Mouse (Mus musculus) G1E (cell line): ENCODE measurements at regions not wholly inside any gene's neighbourhood (a gene's known extent, or its start where the extent isn't known, plus 50 kb on each side); places are given as distances from the start of the nearest gene placed in this dataset.

Experiments used
- ATAC-seq: 2 replicates; pipeline ENCODE4 v1.8.0; 2016; ENCODE audit warnings: mild to moderate bottlenecking; ENCODE audit not compliant: insufficient number of reproducible peaks, poor library complexity, low FRiP score, severe bottlenecking; ENCODE audit errors: extremely low read depth
- DNase-seq: peaks from one replicate; pipeline ENCODE4 v3.0.0; 2012; ENCODE audit warnings: low spot score
- H3K27me3 ChIP-seq: 2 replicates; pipeline ENCODE4 v1.6.1; 2012; ENCODE audit warnings: mild to moderate bottlenecking, low read length, inconsistent platforms; ENCODE audit not compliant: insufficient read depth
- H3K36me3 ChIP-seq: replicated peaks from 2 replicates; pipeline ENCODE3; 2012; ENCODE audit warnings: mild to moderate bottlenecking, inconsistent platforms
- H3K4me1 ChIP-seq: 2 replicates; pipeline ENCODE4 v1.6.1; 2012; ENCODE audit warnings: low read depth, low read length, inconsistent platforms, mixed read lengths; ENCODE audit not compliant: insufficient read depth
- H3K4me3 ChIP-seq: 2 replicates; pipeline ENCODE4 v1.5.1; 2012; ENCODE audit warnings: low read depth, mild to moderate bottlenecking, inconsistent platforms, low read length, moderate library complexity, mixed read lengths
- H3K9me3 ChIP-seq: replicated peaks from 2 replicates; pipeline ENCODE4 v1.6.1; 2012; ENCODE audit warnings: inconsistent platforms
- CTCF ChIP-seq: IDR thresholded peaks from 2 replicates; pipeline ENCODE4 v1.5.1; 2012; ENCODE audit warnings: low read depth, low read length, inconsistent platforms, mixed read lengths
- GATA1 ChIP-seq: IDR thresholded peaks from 2 replicates; pipeline ENCODE4 v1.6.1; 2012; ENCODE audit warnings: borderline replicate concordance, low read length, inconsistent platforms, mixed read lengths
- GATA2 ChIP-seq: IDR thresholded peaks from 2 replicates; pipeline ENCODE4 v1.6.1; 2012; ENCODE audit warnings: low read depth, low read length, inconsistent platforms, borderline replicate concordance
- POLR2AphosphoS5 ChIP-seq: IDR thresholded peaks from 2 replicates; pipeline ENCODE4 v1.6.1; 2012; ENCODE audit warnings: low read depth, low read length, inconsistent platforms; ENCODE audit not compliant: insufficient replicate concordance
- TAL1 ChIP-seq: conservative IDR thresholded peaks from 2 replicates; pipeline ENCODE4 v1.6.1; 2012; ENCODE audit warnings: low read depth, low read length, inconsistent platforms, mixed read lengths

- no peak for ATAC-seq
- 0 out of 2 replicates have a peak, but pooled peaks cover 2% of the 10 kb centered on the region for H3K9me3 ChIP-seq
- no peak overlapping the region for H3K4me3 ChIP-seq
- DNase-seq = no peak
- peaks cover 12% of the 10 kb centered on the region for H3K27me3 ChIP-seq
- H3K36me3 ChIP-seq = no peaks in the 10 kb centered on the region
- TF ChIP-seq GATA1 (no peak), TAL1 (no peak), POLR2AphosphoS5 (no peak), CTCF (no peak), GATA2 (no peak)
- no peaks in the 10 kb centered on the region for H3K4me1 ChIP-seq
Observed at GRCm38 (mm10) chr13:101955806-101956418, 187.9 kb upstream of the Pik3r1 start.

- H3K4me3 ChIP-seq = no peak overlapping the region
- ATAC-seq (no peak), DNase-seq (no peak)
- H3K4me1 ChIP-seq = no peaks in the 10 kb centered on the region
- H3K27me3 ChIP-seq = peaks cover 8% of the 10 kb centered on the region
- 0 out of 2 replicates have a peak, but pooled peaks cover 2% of the 10 kb centered on the region for H3K9me3 ChIP-seq
- no peaks in the 10 kb centered on the region for H3K36me3 ChIP-seq
- TF ChIP-seq GATA1 = no peak
- no peak for TF ChIP-seq TAL1
- no peak for TF ChIP-seq GATA2
Observed at GRCm38 (mm10) chr13:101957782-101958181, 189.8 kb upstream of the Pik3r1 start.

GRCm38 (mm10) chr13:101965537-101965936 lies 197.5 kb upstream of the Pik3r1 start:
- H3K9me3 ChIP-seq = 0 out of 2 replicates have a peak, but pooled peaks cover 2% of the 10 kb centered on the region
- no peaks in the 10 kb centered on the region for H3K36me3 ChIP-seq
- DNase-seq (no peak), ATAC-seq (no peak)
- TF ChIP-seq GATA1 (no peak), POLR2AphosphoS5 (no peak), TAL1 (no peak), GATA2 (no peak), CTCF (no peak)
- no peaks in the 10 kb centered on the region; the same call in 1 of the 2 replicates for H3K27me3 ChIP-seq
- no peak overlapping the region for H3K4me3 ChIP-seq
- no peaks in the 10 kb centered on the region for H3K4me1 ChIP-seq

GRCm38 (mm10) chr13:101966799-101967397 lies 198.9 kb upstream of the Pik3r1 start:
- no peak overlapping the region for H3K4me3 ChIP-seq
- no peaks in the 10 kb centered on the region for H3K4me1 ChIP-seq
- TF ChIP-seq GATA1 = no peak
- TF ChIP-seq POLR2AphosphoS5 = no peak
- no peak for TF ChIP-seq CTCF
- TF ChIP-seq TAL1 = no peak
- no peak for TF ChIP-seq GATA2
- DNase-seq (no peak), ATAC-seq (no peak)
- no peaks in the 10 kb centered on the region; the same call in 1 of the 2 replicates for H3K27me3 ChIP-seq
- H3K36me3 ChIP-seq = no peaks in the 10 kb centered on the region
- H3K9me3 ChIP-seq = no peaks in the 10 kb centered on the region

GRCm38 (mm10) chr13:101967466-101967865 lies 199.4 kb upstream of the Pik3r1 start:
- Histone ChIP-seq H3K9me3 (no peaks in the 10 kb centered on the region), H3K36me3 (no peaks in the 10 kb centered on the region), H3K27me3 (no peaks in the 10 kb centered on the region; the same call in 1 of the 2 replicates), H3K4me3 (no peak overlapping the region), H3K4me1 (no peaks in the 10 kb centered on the region)
- DNase-seq (no peak), ATAC-seq (no peak)
- TF ChIP-seq GATA2 (no peak), CTCF (no peak), POLR2AphosphoS5 (no peak), TAL1 (no peak), GATA1 (no peak)

- TF ChIP-seq GATA2 (no peak), CTCF (no peak), GATA1 (no peak), TAL1 (no peak), POLR2AphosphoS5 (no peak)
- Histone ChIP-seq H3K36me3 (no peaks in the 10 kb centered on the region), H3K4me3 (no peak overlapping the region), H3K4me1 (no peaks in the 10 kb centered on the region), H3K27me3 (no peaks in the 10 kb centered on the region), H3K9me3 (no peaks in the 10 kb centered on the region)
- ATAC-seq (no peak), DNase-seq (no peak)
Observed at GRCm38 (mm10) chr13:101976766-101977165, 208.7 kb upstream of the Pik3r1 start.
